Mouse (Mus musculus) layer of hippocampus, postnatal 14 days (tissue): Measurements from ENCODE around the gene Maats1. TPM values are rescaled to one million over a fixed set of nuclear protein-coding genes. Genes with fewer than 3 reads are reported as not detected.
"Not testable (repeated sequence)": the region's sequence is repeated elsewhere in the genome, so short reads cannot be mapped to it uniquely, and the experiment has no call there.

Experiments used
- DNase-seq, 2 experiments: peaks; one replicate each; pipeline ENCODE4 v3.0.0; 2021 to 2022; ENCODE audit warnings: low spot score in 2 of 2, mixed read lengths in 1 of 2
- total RNA-seq, 2 experiments: library from RNA; stranded (reverse); gene quantifications; 2 replicates each; pipeline ENCODE4 v1.2.3; 2021

The Maats1 gene
- total RNA-seq, 2 experiments from 2014 or later, result 1.1 to 2.0 TPM

DNA sequence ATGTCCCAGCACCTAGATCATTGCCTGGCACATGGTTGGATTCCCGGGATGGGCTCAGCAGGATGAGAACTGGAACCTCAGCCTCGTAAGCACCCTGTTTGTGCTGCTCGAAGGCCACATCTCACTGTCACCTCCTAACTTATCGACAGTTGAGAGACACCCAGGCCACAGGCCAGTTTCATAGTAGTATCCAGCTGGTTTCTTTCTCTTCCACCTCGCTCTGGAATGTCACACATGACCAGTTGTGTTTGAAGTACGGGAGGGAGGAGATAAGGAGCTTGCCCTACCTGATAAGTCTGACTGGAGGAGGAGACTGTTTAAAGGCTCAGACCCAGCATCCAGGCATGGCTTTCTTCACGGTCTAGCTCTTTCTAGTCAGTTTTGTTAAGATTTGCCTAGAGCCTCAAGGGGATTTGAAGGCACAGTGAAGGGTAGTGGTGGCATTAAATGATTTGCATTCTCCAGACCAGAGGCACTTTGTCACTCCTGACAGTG is 8.5 kb upstream of the Maats1 start:
- no peak for DNase-seq

DNA sequence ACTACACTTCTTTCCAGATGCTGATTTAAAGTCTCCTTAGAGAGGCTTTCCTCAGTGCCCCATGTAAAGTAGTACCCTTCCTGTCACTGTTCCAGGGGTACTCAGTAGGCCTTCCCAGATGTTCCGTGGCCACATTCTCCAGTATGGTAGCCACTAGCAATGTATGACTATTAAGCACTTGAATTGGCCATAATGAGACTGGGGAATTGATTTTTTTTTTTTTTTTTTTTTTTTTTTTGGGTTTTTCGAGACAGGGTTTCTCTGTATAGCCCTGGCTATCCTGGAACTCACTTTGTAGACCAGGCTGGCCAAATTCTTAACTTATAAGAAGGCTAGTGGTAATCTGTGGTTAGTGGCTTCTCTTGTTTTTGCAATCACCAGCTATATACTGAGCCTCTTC is 7.9 kb upstream of the Maats1 start:
- no peak for DNase-seq

DNA sequence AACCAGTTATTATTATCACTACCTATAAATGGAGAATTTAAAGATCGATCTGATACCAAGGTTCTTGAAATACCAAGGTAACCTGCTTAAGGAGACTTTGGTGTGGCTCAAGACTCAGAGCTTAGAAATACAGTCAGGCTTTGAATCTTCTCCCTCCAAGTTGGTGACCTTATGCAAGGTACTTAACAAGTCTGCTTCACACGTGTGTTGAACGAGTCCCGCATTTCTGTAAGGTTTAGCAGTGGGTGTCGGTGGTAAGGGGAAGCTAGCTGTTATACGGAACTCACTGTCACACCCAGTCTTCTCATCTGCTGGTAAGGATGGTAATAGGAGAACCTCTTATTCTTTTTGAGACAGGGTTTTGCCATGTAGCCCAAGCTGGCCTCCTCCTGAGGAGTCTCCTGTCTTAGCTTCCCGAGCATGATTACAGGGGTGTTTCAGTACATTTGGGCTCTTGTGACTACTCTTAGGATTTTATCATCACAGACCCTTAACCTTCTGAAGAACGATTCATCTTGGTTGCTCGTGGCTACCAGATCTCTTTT is 6.3 kb upstream of the Maats1 start:
- DNase-seq, result no peak

DNA sequence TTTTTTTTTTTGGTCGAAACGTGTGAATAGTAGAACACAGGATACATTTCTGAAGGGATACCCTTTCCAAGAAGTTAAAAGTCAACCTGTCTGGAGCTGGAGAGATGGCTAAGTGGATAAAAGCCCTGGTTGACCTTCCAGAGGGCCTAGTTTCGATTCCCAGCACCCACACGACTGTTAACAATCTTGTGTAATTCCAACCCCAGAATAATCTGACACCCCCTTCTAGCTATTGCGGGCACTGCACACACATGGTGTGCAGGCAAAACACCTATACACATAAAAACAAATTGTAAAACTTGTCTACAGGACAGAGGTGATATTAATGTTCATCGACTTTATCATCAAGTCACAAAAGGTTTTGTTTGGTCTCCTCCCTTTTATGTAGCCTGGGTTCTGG is 5.6 kb upstream of the Maats1 start:
- no peak for DNase-seq

DNA sequence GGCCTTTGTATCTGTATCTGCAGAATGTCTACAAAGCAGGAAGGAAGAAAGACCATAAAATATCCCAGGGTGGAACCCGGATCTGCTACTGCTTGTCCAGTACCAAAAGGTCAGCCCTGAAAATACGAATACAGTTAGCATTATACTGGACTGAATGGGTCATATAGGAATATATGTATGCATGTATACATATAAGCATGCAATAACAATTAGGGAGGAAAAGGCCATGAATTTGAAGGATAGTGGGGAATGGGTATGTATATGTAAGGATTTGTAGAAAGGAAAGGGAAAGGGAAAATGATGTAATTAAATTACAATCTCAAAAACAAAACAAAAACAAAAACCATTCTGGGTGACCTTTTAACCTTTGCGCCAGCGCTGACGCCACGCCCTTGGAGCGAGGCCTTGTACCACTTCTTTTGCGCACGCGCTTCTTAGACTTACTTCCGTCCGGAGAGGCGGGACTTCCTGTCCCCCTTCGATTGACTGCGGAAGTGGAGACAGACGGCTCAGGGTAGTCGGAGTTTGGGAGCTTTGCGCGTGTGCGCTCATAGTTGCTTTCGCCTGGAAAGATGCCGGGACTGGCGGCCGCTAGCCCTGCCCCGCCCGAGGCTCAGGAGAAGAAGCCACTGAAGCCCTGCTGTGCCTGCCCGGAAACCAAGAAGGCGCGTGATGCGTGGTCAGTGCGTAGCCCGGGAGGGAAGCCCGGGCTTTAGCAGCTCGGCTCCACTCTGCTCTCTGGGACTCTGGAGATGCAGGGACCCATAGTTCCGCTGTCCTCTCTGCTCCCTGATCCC is 4.8 kb upstream of the Maats1 start, which contains the start of the genes Cox17 and Gm21987:
Gene Cox17, plus strand, starts transcription at position 463 of the 797 bp plus-strand sequence.
Gene Gm21987, plus strand, starts transcription at position 512 of the 797 bp plus-strand sequence.
- DNase-seq, result peak; percentile 90 to 95

DNA sequence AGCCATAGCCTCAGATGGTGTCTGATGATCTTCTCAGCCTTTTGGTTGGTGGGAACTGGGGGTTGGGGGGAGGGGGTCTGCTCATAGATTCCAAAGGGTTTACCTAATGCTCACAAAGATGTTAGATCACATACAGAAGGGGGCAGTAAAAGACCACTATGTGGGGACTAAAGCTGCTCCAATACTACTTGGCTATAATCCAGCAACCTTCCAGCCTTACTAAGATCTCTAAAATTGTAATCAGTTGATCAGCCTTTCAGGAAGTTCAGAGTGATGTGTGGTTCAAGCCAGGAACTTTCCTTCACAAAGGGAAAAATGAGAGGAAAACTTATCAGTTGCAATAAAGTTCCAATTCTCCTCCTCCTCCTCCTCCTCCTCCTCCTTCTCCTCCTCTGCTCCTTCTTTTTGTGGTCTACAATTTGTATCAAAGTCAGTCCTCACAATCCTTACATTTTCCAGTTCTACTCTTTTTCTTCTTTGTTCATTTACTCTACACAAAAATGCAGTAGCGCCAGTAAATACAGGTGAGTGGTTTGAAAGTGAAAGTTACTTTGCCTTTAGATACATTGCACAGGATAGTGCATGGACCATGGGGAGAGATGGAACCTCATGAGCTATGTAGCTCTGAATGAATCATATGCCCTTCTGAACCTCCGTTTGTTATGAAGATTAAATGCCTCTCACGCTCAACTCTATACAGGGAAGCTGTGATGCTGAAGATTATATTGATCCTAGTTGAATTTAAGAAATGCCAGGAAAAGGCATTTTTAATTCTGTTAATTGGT is 3.2 kb upstream of the Maats1 start:
- DNase-seq, result peak in 1 of 2 experiments; percentile 48

DNA sequence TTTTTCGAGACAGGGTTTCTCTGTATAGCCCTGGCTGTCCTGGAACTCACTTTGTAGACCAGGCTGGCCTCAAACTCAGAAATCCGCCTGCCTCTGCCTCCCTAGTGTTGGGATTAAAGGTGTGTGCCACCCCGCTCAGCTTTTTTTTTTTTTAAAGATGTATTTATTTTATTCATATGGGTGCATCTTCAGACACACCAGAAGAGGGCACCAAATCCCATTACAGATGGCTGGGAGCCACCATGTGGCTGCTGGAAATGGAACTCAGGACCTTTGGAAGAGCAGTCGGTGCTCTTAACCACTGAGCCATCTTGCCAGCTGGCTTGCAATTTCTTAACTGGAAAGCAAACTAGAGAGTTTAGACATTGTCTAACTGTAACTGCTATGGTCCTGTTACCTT is 3.9 kb downstream of the Maats1 start:
- not testable (repeated sequence) for DNase-seq

DNA sequence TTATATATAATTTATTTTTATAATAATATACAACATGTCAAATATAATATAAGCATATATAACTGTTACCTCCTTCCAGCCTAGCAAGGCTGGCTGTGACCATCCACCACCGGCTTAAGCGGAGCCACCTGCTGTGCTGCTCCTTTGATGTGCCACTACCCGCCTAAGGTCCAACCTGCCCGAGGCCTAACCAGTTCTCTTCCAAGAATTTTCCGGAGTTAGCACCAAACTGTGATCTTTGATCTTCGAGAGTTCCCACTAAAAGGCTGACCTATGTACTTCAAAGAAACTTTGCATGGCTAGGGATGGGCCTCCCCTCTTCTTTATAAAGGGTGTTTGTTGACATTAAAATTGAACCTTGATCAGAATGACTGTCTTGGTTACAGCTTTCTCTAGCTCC is 7.5 kb downstream of the Maats1 start:
- no peak for DNase-seq

DNA sequence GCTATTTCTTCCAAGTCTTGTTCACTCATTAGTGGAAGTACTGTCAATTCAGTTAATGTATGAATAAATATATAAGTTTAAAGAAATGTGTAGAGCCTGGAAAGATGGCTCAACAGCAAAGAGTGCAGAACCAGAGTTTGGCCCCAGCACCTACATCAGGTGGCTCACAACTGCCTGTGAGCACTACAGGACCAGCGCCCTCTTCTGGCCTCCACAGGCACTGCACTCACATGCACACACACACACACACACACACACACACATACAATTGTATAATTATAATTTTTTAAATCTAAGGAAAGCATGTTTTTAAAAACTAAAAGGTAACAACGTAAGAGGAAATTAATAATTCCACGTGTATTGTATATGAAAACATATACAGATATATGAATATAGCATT is 12.6 kb downstream of the Maats1 start:
- no peak for DNase-seq

DNA sequence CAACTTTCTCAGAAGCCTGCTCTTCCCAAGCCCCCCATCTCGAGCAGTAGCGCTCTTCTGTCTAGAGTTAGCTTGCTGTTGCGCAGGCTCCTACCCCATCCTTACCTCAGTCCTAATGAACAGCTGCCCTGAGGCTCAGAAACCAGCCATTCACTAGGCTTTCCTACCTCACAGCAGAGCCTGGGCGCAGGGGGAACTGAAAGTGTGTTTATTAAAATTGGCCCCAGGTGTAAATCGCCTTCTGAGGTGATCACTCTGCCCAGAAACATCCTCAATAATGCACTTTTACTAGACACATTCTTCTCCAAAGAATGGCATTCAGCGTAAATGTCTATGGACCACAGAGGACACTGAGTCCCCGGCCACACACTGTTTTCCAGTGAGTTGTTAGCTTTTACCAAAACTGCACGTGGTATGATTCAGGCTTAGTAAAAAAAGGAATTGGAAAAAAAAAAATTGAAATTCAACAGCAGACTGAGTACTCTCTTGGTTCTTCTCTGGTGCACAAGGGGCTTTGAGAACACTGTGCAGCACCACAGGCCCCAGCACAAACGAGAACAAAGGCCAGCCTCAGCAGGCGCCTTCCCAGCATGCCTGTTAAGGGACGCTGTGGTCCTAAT is 15.1 kb downstream of the Maats1 start:
- no peak for DNase-seq

DNA sequence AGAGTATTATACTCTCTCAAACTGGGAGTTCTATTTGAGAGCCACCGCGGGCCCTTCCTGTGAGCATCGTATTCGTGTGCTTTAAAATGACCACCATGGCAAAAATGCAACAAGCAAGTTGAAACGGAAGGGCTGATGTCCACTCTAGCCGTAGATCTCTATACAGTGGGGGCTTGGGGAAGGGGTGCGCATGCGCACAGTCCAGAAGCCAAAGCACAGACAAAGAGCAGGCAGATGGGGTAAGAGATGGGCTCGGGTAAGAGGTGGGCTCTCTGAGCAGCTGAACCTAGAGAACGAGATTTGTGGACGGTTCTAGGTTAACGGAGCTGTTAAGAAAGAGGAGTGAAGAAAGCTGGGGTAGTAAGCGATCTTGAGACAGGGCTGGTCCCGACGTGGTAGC is 17.6 kb downstream of the Maats1 start:
- no peak for DNase-seq

DNA sequence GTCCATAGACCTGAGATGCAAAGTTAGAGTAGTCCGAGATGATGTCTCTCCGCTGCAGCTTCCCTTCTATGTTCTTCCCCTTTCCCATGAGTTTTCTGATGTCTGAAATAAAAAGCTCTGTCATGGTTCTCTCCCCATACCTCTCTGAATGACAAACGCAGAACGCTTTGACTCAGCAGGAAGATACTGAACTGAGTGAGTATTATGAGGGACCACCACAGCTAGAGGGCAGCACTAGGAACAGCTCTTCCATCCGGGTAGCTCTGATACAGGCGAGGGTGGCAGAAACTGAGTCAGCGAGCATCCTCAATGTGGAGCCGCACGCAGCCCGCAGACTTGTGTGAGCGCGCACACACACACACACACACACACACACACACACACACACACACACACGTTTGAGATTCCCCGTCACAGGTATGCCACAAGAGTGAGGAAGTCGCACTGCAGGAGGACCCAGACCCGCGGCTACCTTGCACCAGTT is 20.4 kb downstream of the Maats1 start:
- DNase-seq, result peak; percentile 54 to 67

DNA sequence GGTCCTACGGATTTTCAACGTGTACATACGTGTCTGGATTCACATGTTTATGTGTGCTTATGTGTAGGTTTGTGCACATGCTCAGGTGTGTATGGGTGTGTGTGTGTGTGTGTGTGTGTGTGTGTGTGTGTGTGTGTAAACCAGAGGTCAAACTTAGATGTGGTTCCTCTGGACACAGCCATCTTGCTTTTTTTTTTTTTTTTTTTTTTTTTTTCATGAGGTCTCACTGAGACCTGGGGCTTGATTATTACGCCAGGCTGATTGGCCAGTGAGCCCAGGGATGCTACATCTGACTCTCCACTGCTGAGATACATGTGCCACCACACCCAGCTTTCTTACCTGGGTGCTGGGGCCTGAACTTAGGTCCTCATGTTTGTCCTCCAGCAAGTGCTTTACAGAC is 22.9 kb downstream of the Maats1 start:
- no peak for DNase-seq

DNA sequence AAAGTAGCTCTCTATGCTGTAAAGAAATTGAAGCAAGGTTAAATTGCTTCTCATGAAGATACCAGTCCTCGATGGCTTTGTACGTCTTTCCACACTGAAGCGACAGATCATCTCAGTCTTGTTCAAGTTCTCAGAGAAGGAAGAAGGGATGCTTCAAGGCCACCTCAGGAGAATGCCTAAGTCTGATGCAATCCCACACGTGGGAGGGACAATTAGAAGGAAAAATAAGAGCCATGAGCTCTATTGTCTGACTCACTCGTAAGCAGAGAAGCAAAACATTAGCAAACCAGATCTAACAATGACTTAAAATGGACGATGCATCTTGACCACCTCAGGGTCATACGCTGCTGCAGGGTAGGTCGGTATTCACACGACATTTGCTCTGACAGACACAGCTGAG is 23.5 kb downstream of the Maats1 start:
- DNase-seq, result no peak

DNA sequence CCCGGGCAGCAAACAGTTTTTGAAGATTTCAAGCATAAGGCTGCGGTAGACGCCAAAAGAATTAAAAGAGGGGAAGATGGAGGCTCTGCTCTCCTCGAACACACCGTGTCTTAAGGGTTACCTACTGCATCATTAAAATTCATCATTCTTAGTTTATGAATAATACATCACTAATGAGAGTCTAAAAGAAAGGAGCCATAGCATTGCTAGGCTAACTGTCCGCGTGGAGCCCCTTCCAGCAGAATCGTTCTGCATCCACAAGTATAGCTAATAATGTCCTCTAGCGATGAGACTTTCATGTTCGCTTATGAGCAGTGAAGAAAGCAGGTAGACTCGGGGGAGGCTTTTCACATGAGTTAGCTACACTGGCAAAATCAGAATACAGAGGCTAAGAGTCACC is 33.7 kb downstream of the Maats1 start:
- DNase-seq, result no peak

DNA sequence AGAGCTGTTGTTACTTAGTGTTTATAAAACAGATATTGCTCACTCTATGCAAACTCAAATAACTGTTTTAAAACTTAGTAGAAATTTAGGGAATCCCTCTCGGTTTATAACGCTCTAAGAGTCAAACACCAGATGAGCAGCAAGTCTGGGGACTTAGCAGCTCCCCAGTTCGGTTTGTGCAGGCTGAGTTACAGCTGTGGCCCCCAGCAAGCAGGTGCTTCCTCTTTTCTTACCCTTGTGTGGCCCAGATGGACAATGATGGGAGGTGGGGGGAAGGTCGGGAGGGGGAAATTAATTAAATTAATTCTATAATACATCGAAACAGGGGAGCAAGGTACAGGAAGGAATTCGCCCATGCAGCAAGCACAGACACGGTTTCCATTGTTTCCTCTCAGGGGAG is 34.3 kb downstream of the Maats1 start:
- DNase-seq, result no peak

DNA sequence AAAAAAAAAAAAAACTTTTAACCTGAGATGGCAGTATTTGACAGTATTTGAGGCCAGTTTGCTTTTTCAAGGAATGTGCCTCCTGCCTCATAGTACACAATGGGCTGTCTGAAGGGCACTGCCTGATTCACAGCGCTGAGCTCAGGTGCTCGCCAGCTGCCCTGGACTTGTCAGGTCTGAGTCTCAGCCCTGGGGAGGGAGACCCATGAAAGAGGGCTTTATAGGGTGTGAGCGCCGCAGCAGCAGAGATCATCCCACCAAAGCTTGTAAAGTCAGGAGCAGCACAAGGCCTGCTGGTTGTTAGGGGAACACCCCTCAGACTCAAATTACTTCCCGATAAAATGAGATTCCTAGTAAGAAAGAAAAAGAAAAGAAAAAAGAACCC is 34.7 kb downstream of the Maats1 start:
- no peak for DNase-seq

DNA sequence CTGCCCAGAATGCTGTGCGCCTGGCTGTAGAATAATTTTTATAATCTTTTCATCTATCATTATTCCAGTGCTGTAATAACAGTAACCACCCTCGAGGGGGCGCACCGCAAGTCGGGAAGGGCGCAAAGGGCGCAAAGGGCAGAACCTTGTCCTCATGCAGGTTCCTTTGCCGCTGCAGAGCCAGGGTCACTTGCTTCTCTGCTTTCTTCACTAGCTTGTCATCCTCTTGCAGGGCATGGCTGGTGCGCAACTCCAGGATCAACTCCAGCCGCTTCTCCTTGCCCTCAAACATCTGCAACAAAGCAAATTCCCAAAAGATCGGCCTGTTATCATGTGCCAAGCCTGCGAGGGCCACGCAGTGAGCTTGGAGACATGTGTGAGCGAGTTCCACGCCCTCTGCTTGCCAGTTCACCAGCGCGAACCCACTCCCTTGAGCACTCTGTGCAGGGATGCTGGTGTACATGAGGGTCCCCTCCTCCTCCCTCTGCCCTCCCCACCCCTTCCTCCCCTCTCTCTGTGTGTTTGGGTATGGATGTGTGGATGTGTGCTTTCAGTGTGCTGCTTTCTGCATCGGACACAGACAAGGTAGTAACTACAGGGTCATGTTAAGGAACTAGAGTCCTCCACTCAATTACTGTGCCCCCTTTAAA is 35.2 kb downstream of the Maats1 start:
- no peak for DNase-seq

DNA sequence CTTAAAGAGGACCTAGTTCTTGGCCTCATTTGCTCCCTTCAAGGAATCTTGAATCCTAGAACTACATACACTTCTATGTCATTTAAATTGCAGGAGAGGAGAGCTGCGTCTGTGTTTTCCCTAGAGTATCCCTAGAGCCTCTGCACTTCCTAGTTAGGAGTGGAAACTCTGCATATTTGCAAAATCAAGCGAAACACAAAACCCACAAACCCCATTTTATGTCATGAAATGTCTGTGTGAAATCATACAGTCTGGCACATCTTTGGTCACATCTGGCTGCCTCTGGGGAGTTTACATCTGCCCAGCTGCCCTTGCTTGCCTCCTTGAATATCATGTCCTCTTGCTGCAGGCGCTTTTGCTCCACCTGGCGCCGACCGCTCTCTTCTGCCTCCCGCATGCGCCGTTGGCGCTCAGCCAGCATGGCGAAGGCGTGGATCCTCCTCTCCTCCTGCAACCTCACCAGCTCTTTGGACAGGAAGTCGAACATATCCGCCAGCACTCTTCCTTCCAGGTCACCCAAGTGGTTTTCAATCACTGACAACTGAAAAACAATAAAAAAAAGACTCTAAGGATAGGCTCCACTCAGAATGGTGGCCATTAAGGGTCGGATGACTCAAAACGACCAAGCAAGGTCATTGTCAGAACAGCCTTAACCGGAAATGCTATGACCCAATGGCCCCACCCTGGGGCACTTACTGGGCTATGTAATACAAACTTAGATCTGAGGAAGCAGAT is 37.3 kb downstream of the Maats1 start:
- DNase-seq, result no peak

DNA sequence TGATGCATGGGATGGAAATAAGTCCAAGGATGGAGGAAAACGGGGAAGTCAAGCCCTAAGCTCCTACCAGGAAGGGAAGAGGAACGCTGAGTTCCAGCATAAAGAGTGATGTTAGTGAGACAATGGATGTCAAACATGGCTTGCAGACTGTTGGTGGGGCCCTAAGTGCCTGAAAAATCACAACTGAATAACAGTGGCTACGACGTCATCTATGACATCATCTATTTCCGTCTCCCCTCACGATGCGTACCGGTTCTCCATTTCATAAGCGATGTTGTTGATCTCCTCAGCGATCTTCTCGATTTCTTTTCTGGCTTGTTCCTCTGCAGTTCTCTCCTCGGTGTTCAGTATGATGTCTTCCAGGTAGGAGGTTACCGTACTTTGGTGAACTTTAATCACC is 39.6 kb downstream of the Maats1 start:
- DNase-seq, result no peak
